Mouse (Mus musculus): Measurements from ENCODE around the gene Inpp5k. TPM values are rescaled to one million over a fixed set of nuclear protein-coding genes. Genes with fewer than 3 reads are reported as not detected.

Gene Inpp5k
- total and polyA plus RNA-seq, 3 experiments: 26.0 to 56.7 (median 40.2) TPM

- no peak for TF ChIP-seq TAL1 (conservative IDR thresholded peaks at IDR 0.05; ENCODE audit: low read depth, low read length)
- TF ChIP-seq POLR2AphosphoS5 (IDR thresholded peaks at IDR 0.05; ENCODE audit: insufficient replicate concordance, low read depth, low read length): no peak
- no peak for TF ChIP-seq CTCF (IDR thresholded peaks at IDR 0.05; ENCODE audit: low read depth, low read length)
- TF ChIP-seq GATA2 (IDR thresholded peaks at IDR 0.05; ENCODE audit: borderline replicate concordance, low read depth, low read length): no peak
- TF ChIP-seq GATA1 (IDR thresholded peaks at IDR 0.05; ENCODE audit: borderline replicate concordance, low read length): no peak
- Histone ChIP-seq H3K27me3 (ENCODE audit: insufficient read depth, low read length) (no peaks in the 10 kb centered on the region), H3K4me1 (ENCODE audit: insufficient read depth, low read depth, low read length) (peaks cover 21% of the 10 kb centered on the region), H3K36me3 (replicated peaks) (peaks cover 82% of the 10 kb centered on the region), H3K4me3 (ENCODE audit: low read depth, low read length) (no peak overlapping the region), H3K9me3 (replicated peaks) (no peaks in the 10 kb centered on the region)
- DNase-seq (ENCODE audit: low spot score): no peak
- ATAC-seq (ENCODE audit: extremely low read depth, insufficient number of reproducible peaks, low FRiP score, poor library complexity, severe bottlenecking): no peak
Observed at GRCm38 (mm10) chr11:75624102-75624554, 6.7 kb upstream of the Inpp5k start.

DNA sequence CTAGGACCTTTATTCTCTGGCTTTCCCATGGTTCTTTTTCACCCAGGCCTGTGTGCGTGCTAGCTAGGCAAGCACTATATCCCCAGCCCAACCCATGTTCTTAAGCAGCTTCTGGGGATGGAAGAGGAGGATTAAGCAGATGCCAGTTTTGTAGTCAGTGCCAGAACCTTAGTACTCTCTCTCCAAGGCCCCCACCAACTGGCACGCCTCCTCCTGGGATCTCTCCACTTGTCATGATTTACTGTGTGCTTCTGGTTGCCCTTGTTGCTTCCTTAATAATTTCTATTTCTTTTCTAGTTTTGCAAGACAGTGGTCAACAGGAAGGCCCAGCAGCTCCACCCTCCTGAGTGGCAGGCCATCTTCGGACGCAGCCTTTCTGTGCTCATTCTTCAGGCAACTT, 5.0 kb upstream of the Inpp5k start:
- Histone ChIP-seq H3K4me1 (ENCODE audit: insufficient read depth, low read depth, low read length) (peaks cover 31% of the 10 kb centered on the region), H3K27me3 (ENCODE audit: insufficient read depth, low read length) (no peaks in the 10 kb centered on the region), H3K4me3 (ENCODE audit: low read depth, low read length) (no peak overlapping the region), H3K36me3 (replicated peaks) (peaks cover 71% of the 10 kb centered on the region), H3K9me3 (replicated peaks) (no peaks in the 10 kb centered on the region)
- no peak for DNase-seq (ENCODE audit: low spot score)
- ATAC-seq (ENCODE audit: extremely low read depth, insufficient number of reproducible peaks, low FRiP score, poor library complexity, severe bottlenecking): no peak
- TF ChIP-seq GATA2 (IDR thresholded peaks at IDR 0.05; ENCODE audit: borderline replicate concordance, low read depth, low read length) (no peak), CTCF (IDR thresholded peaks at IDR 0.05; ENCODE audit: low read depth, low read length) (no peak), POLR2AphosphoS5 (IDR thresholded peaks at IDR 0.05; ENCODE audit: insufficient replicate concordance, low read depth, low read length) (no peak), TAL1 (conservative IDR thresholded peaks at IDR 0.05; ENCODE audit: low read depth, low read length) (no peak), GATA1 (IDR thresholded peaks at IDR 0.05; ENCODE audit: borderline replicate concordance, low read length) (no peak)

GRCm38 (mm10) chr11:75630098-75630497, 690 bp upstream of the Inpp5k start:
- no peak for ATAC-seq (ENCODE audit: extremely low read depth, insufficient number of reproducible peaks, low FRiP score, poor library complexity, severe bottlenecking)
- H3K27me3 ChIP-seq (ENCODE audit: insufficient read depth, low read length): no peaks in the 10 kb centered on the region
- DNase-seq (ENCODE audit: low spot score): no peak
- peaks cover 68% of the 10 kb centered on the region for H3K36me3 ChIP-seq (replicated peaks)
- H3K4me1 ChIP-seq (ENCODE audit: insufficient read depth, low read depth, low read length): peaks cover 26% of the 10 kb centered on the region
- no peak; the same call in 1 of the 2 replicates for TF ChIP-seq POLR2AphosphoS5 (IDR thresholded peaks at IDR 0.05; ENCODE audit: insufficient replicate concordance, low read depth, low read length)
- TF ChIP-seq GATA1 (IDR thresholded peaks at IDR 0.05; ENCODE audit: borderline replicate concordance, low read length): no peak
- TF ChIP-seq TAL1 (conservative IDR thresholded peaks at IDR 0.05; ENCODE audit: low read depth, low read length): no peak
- no peak for TF ChIP-seq CTCF (IDR thresholded peaks at IDR 0.05; ENCODE audit: low read depth, low read length)
- no peak for TF ChIP-seq GATA2 (IDR thresholded peaks at IDR 0.05; ENCODE audit: borderline replicate concordance, low read depth, low read length)
- peak overlapping the region; percentile 91 for H3K4me3 ChIP-seq (ENCODE audit: low read depth, low read length)
- H3K9me3 ChIP-seq (replicated peaks): no peaks in the 10 kb centered on the region

DNA sequence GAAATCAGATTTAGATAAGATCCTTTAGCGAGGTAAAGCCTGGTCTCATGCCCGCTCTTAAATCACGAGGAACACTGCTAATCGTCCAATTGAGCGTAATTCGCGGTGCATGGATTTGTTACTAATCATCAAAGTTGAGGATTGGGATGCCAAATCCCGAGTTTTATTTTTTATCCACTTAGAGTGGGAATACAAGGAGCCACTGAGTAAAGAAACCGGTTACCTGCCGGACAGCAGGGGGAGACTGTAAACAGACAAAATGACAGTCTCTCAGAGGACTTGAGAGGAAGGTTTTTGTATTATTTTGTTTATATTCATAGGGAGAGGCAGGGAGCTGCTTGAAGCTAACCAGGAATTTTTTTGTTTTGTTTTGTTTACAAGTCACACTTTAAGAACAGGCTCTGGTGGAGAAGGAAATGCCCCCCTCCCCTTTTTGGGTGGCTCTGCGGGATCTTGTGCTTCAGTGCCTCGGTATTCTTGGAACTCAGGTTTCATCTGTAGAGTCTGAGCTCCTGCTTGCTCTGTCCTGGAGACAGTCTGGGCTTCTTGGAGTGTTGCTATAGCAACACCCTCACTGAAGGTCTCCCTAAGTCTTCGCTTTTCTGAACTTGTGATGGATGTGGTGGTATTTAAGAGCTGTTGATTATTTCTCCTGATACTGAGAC, 905 bp downstream of the Inpp5k start:
- no peaks in the 10 kb centered on the region for H3K27me3 ChIP-seq (ENCODE audit: insufficient read depth, low read length)
- TF ChIP-seq GATA1 (IDR thresholded peaks at IDR 0.05; ENCODE audit: borderline replicate concordance, low read length): no peak
- TF ChIP-seq CTCF (IDR thresholded peaks at IDR 0.05; ENCODE audit: low read depth, low read length): no peak
- no peak for TF ChIP-seq GATA2 (IDR thresholded peaks at IDR 0.05; ENCODE audit: borderline replicate concordance, low read depth, low read length)
- TF ChIP-seq TAL1 (conservative IDR thresholded peaks at IDR 0.05; ENCODE audit: low read depth, low read length): no peak
- TF ChIP-seq POLR2AphosphoS5 (IDR thresholded peaks at IDR 0.05; ENCODE audit: insufficient replicate concordance, low read depth, low read length): no peak
- DNase-seq (ENCODE audit: low spot score) (no peak), ATAC-seq (ENCODE audit: extremely low read depth, insufficient number of reproducible peaks, low FRiP score, poor library complexity, severe bottlenecking) (no peak)
- peaks cover 26% of the 10 kb centered on the region for H3K4me1 ChIP-seq (ENCODE audit: insufficient read depth, low read depth, low read length)
- H3K36me3 ChIP-seq (replicated peaks): peaks cover 68% of the 10 kb centered on the region
- H3K4me3 ChIP-seq (ENCODE audit: low read depth, low read length): peak overlapping the region; percentile 91
- H3K9me3 ChIP-seq (replicated peaks): no peaks in the 10 kb centered on the region

DNA sequence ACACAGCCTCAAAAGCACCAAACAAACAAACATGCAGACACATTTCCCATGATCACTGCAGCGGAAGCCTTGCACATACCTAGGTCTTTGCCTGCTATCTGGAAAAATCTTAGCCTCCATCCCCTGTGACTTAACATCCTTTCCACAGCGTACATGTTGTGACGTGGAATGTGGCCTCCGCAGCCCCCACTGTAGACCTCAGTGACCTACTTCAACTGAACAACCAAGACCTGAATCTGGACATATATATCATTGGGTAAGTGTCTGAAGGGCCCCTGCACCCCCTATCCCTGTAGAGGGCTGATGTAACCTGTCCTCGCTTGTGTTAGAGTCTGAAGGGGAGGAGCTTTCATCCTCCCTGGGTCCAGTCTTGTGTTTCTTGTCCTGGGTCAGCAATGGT, 2.1 kb downstream of the Inpp5k start:
- Histone ChIP-seq H3K9me3 (replicated peaks) (no peaks in the 10 kb centered on the region), H3K27me3 (ENCODE audit: insufficient read depth, low read length) (no peaks in the 10 kb centered on the region), H3K4me3 (ENCODE audit: low read depth, low read length) (no peak overlapping the region), H3K4me1 (ENCODE audit: insufficient read depth, low read depth, low read length) (peaks cover 26% of the 10 kb centered on the region), H3K36me3 (replicated peaks) (peaks cover 68% of the 10 kb centered on the region)
- ATAC-seq (ENCODE audit: extremely low read depth, insufficient number of reproducible peaks, low FRiP score, poor library complexity, severe bottlenecking) (no peak), DNase-seq (ENCODE audit: low spot score) (no peak)
- TF ChIP-seq GATA2 (IDR thresholded peaks at IDR 0.05; ENCODE audit: borderline replicate concordance, low read depth, low read length) (no peak), POLR2AphosphoS5 (IDR thresholded peaks at IDR 0.05; ENCODE audit: insufficient replicate concordance, low read depth, low read length) (no peak), CTCF (IDR thresholded peaks at IDR 0.05; ENCODE audit: low read depth, low read length) (no peak), TAL1 (conservative IDR thresholded peaks at IDR 0.05; ENCODE audit: low read depth, low read length) (no peak), GATA1 (IDR thresholded peaks at IDR 0.05; ENCODE audit: borderline replicate concordance, low read length) (no peak)

DNA sequence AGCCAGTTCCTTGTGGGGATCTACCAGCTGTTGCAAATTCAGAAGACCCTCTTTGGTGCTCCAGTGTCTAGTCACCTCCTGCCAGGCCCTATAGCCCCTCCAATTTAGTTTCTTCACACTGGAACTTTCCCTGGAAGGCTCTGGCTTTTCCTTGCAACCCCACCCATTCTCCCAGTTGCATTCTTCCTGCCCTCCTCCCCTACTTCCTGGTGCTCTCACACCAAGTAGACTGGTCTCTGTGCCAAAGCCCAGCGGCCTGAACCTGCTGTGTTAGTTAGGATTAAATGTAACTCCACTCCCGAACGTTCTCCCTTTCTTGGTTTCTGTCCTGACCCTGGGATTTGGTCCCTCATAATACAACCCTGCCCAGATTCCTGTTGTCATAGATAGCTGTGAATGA, 4.0 kb downstream of the Inpp5k start:
- ATAC-seq (ENCODE audit: extremely low read depth, insufficient number of reproducible peaks, low FRiP score, poor library complexity, severe bottlenecking) (no peak), DNase-seq (ENCODE audit: low spot score) (no peak)
- no peaks in the 10 kb centered on the region for H3K9me3 ChIP-seq (replicated peaks)
- no peaks in the 10 kb centered on the region for H3K27me3 ChIP-seq (ENCODE audit: insufficient read depth, low read length)
- H3K4me3 ChIP-seq (ENCODE audit: low read depth, low read length): no peak overlapping the region
- H3K4me1 ChIP-seq (ENCODE audit: insufficient read depth, low read depth, low read length): peaks cover 21% of the 10 kb centered on the region
- H3K36me3 ChIP-seq (replicated peaks): peaks cover 68% of the 10 kb centered on the region
- TF ChIP-seq GATA1 (IDR thresholded peaks at IDR 0.05; ENCODE audit: borderline replicate concordance, low read length): no peak
- TF ChIP-seq POLR2AphosphoS5 (IDR thresholded peaks at IDR 0.05; ENCODE audit: insufficient replicate concordance, low read depth, low read length): no peak
- TF ChIP-seq CTCF (IDR thresholded peaks at IDR 0.05; ENCODE audit: low read depth, low read length): no peak
- TF ChIP-seq GATA2 (IDR thresholded peaks at IDR 0.05; ENCODE audit: borderline replicate concordance, low read depth, low read length): no peak
- TF ChIP-seq TAL1 (conservative IDR thresholded peaks at IDR 0.05; ENCODE audit: low read depth, low read length): no peak

All from G1E (cell line).